In genomic region chr8:10606028-10606815, GRCm38 (mm10) we compare ENCODE assay signal across 11 mouse cellular contexts.
DNase-seq lines count a peak whose midpoint lies in the region; ATAC-seq and TF ChIP-seq lines count a peak whose summit lies in the region.
"Had no signal": no experiment of that assay in that cellular context is flagged by ENCODE, and none has a peak within 500 bp of the region (broad histone marks: within the 10 kb centered on the region; RNA-seq: fewer than 3 reads in every experiment).

No protein-coding gene starts in this region.

- H3K4me3 ChIP-seq in hindbrain, embryonic 16.5 days (ENCODE audit: low read length) = no peak overlapping the region
- H3K4me3 ChIP-seq in hindbrain, postnatal 0 days (ENCODE audit: low read length) = no peak overlapping the region
- H3K4me3 ChIP-seq in MEL (ENCODE audit: control insufficient read depth in 1 of 2, insufficient read depth in 1 of 2, low read depth in 2 of 2, low read length in 2 of 2) = no peak overlapping the region

- peak overlapping the region; percentile 27; the same call in 1 of the 2 replicates for H3K9ac ChIP-seq in hindbrain, embryonic 16.5 days (ENCODE audit: low read depth, low read length)
- no peak overlapping the region for H3K9ac ChIP-seq in hindbrain, postnatal 0 days (replicated peaks; ENCODE audit: low read length)
- H3K9ac ChIP-seq in MEL (ENCODE audit: control insufficient read depth, low read depth, low read length, poor library complexity, severe bottlenecking) = no peak overlapping the region

- H3K9me3 ChIP-seq in hindbrain, embryonic 16.5 days (ENCODE audit: control insufficient read depth, low read length) = no peaks in the 10 kb centered on the region
- H3K9me3 ChIP-seq in hindbrain, postnatal 0 days (ENCODE audit: low read length) = no peaks in the 10 kb centered on the region
- no peaks in the 10 kb centered on the region for H3K9me3 ChIP-seq in MEL (replicated peaks; ENCODE audit: insufficient read depth, low read length)

- WGBS in hindbrain, embryonic 16.5 days = 38% methylated on average over 12 of the region's 12 CpGs
- 48% methylated on average over 12 of the region's 12 CpGs for WGBS in hindbrain, postnatal 0 days

- no peak overlapping the region for H3K27ac ChIP-seq in hindbrain, embryonic 16.5 days (ENCODE audit: low read depth, low read length)
- no peak overlapping the region for H3K27ac ChIP-seq in hindbrain, postnatal 0 days
- no peak overlapping the region for H3K27ac ChIP-seq in MEL (ENCODE audit: control insufficient read depth, low read depth, low read length)

- no peak overlapping the region for H3K4me2 ChIP-seq in hindbrain, embryonic 16.5 days (ENCODE audit: low read length)
- no peak overlapping the region for H3K4me2 ChIP-seq in hindbrain, postnatal 0 days (ENCODE audit: low read depth, low read length)

- TF ChIP-seq EP300 in MEL (IDR thresholded peaks at IDR 0.05; ENCODE audit: low read depth in 1 of 2, low read length in 2 of 2) = peak; percentile 28 to 60; a peak in 2 of 4 replicates

- H3K27me3 ChIP-seq in hindbrain, embryonic 16.5 days (replicated peaks; ENCODE audit: control insufficient read depth, insufficient read depth, low read length) = no peaks in the 10 kb centered on the region
- no peaks in the 10 kb centered on the region for H3K27me3 ChIP-seq in hindbrain, postnatal 0 days (ENCODE audit: insufficient read depth, low read length)
- no peaks in the 10 kb centered on the region for H3K27me3 ChIP-seq in MEL (ENCODE audit: control insufficient read depth in 1 of 2, insufficient read depth in 2 of 2, low read length in 2 of 2)

- TF ChIP-seq CTCF in hindbrain, postnatal 0 days (IDR thresholded peaks at IDR 0.05; ENCODE audit: low read depth) = no peak
- TF ChIP-seq CTCF in MEL (IDR thresholded peaks at IDR 0.05 in 2 of 3, conservative IDR thresholded peaks at IDR 0.05 in 1 of 3; ENCODE audit: control insufficient read depth in 1 of 3, insufficient read depth in 1 of 3, low read depth in 2 of 3, low read length in 3 of 3, poor library complexity in 1 of 3, severe bottlenecking in 1 of 3) = no peak

- no peak for ATAC-seq in hindbrain, embryonic 16.5 days
- ATAC-seq in hindbrain, postnatal 0 days = no peak

- H3K4me1 ChIP-seq in hindbrain, embryonic 16.5 days (ENCODE audit: control insufficient read depth, insufficient read depth, low read depth, low read length) = no peaks in the 10 kb centered on the region
- no peaks in the 10 kb centered on the region for H3K4me1 ChIP-seq in hindbrain, postnatal 0 days (ENCODE audit: insufficient read depth, low read length)
- no peaks in the 10 kb centered on the region for H3K4me1 ChIP-seq in MEL (ENCODE audit: control insufficient read depth in 1 of 2, insufficient read depth in 2 of 2, low read length in 2 of 2)

- TF ChIP-seq POLR2A in MEL (IDR thresholded peaks at IDR 0.05; ENCODE audit: control insufficient read depth in 1 of 2, insufficient read depth in 1 of 2, low read depth in 1 of 2, low read length in 2 of 2, poor library complexity in 1 of 2) = no peak

- no peaks in the 10 kb centered on the region for H3K79me2 ChIP-seq in MEL (ENCODE audit: control insufficient read depth, insufficient read depth, low read length, poor library complexity)

- no peak for DNase-seq in hindbrain, postnatal 0 days (ENCODE audit: low spot score)
- peak; percentile 35 for DNase-seq in MEL (ENCODE audit: low read depth, low spot score)
- DNase-seq in embryo, embryonic 10.5 days (ENCODE audit: low spot score) = peak; percentile 52
- DNase-seq in mesoderm, embryonic 11.5 days (ENCODE audit: low read depth, low spot score) = peak; percentile 71
- no peak for DNase-seq in cerebellum, adult 9-11 months
- DNase-seq in cerebellum, postnatal 4 days (ENCODE audit: low spot score in 2 of 2) = no peak
- DNase-seq in layer of hippocampus, postnatal 25 days (ENCODE audit: extremely low spot score in 1 of 2, low spot score in 1 of 2) = no peak
- DNase-seq: cerebellum, postnatal 25 days; gastrocnemius, postnatal 25 days; liver had no signal

- H3K36me3 ChIP-seq in hindbrain, embryonic 16.5 days (ENCODE audit: control insufficient read depth, insufficient read depth, low read length) = no peaks in the 10 kb centered on the region
- H3K36me3 ChIP-seq in hindbrain, postnatal 0 days (ENCODE audit: insufficient read depth, low read length) = no peaks in the 10 kb centered on the region
- H3K36me3 ChIP-seq in MEL (ENCODE audit: control insufficient read depth in 1 of 2, insufficient read depth in 2 of 2, low read length in 2 of 2) = no peaks in the 10 kb centered on the region

- no peak for TF ChIP-seq RAD21 in MEL (IDR thresholded peaks at IDR 0.05; ENCODE audit: low read depth, low read length)

TF ChIP-seq in MEL, 35 proteins besides CTCF, POLR2A, EP300 and RAD21:
- TF ChIP-seq HCFC1 (IDR thresholded peaks at IDR 0.05; ENCODE audit: low read depth, low read length) = no peak
- TF ChIP-seq MYB (IDR thresholded peaks at IDR 0.05; ENCODE audit: low read depth, low read length) = peak; percentile 48; the same call in 1 of the 2 replicates

Comparison
In these comparisons a context has a peak if more than half of its experiments do, and no peak if none do; other contexts are left out.
1. DNase-seq: peak in MEL (single experiment), embryo, embryonic 10.5 days (single experiment) and mesoderm, embryonic 11.5 days (single experiment); none in hindbrain, postnatal 0 days (single experiment), cerebellum, adult 9-11 months (single experiment), cerebellum, postnatal 4 days (0 of 2) and layer of hippocampus, postnatal 25 days (0 of 2).